Mouse (Mus musculus) testis, postnatal 14 days (tissue): Measurements from ENCODE around the gene Lgals12.

Experiments
- DNase-seq: peaks from one replicate; pipeline ENCODE4 v3.0.0; 2021; ENCODE audit warnings: low spot score

Gene Lgals12

DNA sequence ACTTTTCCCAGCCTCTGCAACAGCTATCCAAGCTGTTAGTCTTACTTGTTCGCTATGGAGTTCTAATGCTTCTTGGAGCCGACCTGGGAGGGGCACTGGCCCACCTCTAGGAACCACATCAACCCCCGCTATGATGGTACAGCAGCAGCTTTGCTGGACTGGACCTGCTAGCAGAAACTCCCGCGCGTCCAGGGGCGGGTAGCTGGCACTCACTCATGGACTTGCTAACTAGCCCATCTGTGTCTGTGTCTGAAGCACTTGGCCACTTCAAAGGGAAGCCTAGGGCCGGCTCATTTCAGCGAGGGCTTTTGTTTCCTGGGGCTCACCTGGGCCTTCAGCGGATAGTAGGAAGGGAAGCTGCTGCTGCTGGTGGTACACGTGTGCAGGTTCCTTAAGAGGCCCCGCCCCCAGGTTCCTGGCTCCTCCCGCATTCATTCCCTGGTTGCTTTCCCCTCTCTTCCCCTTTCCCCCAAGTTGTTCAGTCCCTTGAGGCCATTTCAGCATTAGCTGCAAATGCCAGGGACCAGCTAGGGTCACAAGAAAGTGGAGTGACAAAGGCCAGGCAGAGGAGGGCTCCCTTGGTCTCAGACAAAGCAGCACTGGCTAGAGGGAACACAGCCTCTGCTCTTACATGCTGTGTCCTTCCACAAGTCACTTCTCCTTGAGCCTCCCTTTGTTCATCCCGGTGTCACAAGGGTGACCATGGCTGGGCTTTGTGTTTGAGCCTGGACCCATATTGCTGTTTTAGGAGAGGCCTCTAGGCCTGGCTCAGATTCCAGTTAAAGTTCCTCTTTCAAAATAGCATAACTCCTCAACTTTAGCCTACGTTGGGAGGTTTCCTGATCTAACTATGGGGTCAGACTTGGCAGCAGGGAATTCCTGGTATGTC, at the start of gene Lgals12:
Lgals12 (minus strand) TSS at position 393 of the 889 bp plus-strand sequence.
- peak; percentile 20 for DNase-seq

DNA sequence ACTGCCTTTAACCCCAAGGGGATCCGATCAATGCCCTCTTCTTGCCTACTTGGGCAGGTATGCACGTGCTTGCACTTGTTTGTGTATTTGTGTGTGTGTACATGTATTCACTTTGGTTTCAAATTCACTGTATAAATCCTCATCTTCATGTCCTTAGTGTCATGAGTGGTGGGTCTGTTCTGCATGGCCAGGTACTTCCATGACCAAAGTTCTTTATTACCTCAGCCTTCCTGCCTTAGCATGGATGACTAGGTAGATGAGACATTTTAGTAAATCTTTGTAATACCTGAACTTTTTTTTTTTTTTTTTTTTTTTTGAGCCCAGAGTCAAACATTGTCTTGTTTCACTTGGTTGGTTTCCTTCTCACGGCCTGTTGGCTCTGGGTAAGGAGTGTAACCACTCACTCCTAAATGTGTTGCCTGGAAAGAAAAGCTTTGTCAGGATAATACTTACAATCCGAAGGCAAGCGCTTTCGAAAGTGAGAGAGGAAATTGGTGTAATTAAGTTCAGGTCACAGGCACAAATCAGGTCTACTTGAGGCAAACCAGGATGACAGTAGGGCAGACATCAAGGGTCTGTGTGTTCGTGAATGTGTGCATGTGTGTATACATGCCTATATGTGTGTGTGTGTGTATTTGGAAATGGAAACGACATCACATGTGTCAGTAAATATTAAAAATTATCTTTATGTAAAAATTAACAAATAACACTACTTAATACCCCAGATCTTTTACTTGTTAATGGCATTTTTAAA, 42.1 kb upstream of the Lgals12 start:
- no peak for DNase-seq

DNA sequence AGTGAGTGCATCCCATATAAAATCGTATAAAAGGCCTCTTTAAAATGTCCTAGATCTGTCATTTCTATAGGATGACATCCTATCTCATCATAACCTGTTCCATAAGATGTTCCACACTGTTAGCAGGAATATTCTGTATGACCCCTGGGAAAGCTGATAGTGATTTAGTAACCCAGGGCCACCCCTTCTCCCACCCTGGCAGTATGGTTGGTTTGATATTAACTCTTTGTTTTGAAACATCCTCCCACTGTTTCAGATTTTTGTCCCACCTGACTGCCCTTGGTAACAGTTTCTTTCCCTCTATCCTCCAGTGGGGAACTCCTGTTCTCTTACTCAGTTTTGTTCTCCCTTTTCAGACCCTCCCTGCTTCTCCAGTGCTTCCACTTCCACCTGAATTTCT, 26.8 kb upstream of the Lgals12 start:
- no peak for DNase-seq

DNA sequence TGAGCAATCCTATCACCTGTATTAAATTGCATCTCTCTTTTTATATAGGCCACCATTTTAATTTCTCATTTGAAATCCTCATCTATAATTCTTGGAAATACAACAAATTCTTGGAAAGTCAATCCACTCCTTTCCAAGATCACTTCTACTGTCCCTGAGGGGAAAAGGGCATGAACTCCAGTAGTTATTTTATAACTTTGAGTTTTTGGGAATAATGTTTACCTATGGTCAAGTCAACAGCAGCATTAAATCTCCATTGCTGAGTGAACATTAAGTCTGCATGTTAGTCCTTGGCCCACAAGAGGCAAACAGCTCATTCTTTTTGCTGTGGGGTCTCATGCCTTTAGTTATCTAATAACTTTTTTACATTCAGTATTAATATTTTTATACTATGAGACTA, 26.0 kb upstream of the Lgals12 start:
- no peak for DNase-seq

GRCm38 (mm10) chr19:7617696-7618095, 10.7 kb upstream of the Lgals12 start:
- DNase-seq, result peak; percentile 40

DNA sequence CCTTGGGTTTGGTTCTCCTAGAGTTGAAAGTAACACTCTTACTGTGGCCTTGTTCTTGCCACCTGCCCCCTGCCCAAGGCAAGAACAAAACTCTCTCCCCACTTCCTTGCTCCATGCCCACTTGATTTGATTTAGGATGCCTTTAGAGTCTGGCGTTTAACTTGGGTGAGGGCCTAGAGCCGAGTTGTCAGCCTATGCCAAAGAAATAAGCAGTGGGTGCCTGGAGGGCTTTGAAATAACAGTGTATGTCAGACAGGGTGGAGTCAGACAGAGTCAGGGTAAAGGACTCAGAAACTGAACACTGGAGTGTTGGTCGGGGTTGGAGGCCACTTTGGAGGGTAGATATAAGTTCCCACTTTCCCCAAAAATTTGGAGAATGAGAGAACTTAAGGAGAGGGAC, 10.1 kb upstream of the Lgals12 start:
- DNase-seq, result no peak

DNA sequence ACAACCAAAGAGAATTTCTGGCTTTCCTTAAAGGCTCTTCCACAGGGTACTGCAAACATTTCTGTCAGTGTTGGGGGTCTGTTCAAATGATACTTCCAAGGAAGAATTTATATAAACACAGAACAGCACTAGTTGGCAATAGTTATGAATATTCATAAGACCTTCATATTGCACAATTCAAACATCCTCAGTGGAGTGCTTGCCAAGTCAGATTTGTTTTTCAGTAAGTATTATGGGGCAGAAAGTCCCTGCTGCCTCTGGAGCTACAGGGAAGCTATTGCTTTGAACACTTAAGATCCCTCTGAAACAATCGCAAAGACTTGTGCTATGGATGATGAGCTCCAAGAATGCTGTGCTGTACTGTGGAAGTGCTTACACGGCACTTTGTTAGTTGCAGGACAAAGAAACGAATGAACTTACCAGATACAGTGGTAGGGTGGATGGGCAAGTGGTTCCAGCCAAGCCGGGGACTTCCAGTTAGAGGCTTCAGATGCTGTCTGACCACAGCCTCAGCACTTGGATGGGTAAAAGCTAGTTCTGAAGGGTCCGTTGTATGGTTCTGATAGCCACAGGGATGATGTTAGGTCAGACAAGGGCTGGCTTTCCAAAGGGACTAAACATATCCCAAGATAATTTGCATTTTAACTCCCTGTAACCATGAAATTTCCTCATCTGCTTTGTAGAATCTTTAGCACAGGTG, 9.4 kb upstream of the Lgals12 start:
- no peak for DNase-seq

GRCm38 (mm10) chr19:7613151-7613550, 6.2 kb upstream of the Lgals12 start:
- no peak for DNase-seq

DNA sequence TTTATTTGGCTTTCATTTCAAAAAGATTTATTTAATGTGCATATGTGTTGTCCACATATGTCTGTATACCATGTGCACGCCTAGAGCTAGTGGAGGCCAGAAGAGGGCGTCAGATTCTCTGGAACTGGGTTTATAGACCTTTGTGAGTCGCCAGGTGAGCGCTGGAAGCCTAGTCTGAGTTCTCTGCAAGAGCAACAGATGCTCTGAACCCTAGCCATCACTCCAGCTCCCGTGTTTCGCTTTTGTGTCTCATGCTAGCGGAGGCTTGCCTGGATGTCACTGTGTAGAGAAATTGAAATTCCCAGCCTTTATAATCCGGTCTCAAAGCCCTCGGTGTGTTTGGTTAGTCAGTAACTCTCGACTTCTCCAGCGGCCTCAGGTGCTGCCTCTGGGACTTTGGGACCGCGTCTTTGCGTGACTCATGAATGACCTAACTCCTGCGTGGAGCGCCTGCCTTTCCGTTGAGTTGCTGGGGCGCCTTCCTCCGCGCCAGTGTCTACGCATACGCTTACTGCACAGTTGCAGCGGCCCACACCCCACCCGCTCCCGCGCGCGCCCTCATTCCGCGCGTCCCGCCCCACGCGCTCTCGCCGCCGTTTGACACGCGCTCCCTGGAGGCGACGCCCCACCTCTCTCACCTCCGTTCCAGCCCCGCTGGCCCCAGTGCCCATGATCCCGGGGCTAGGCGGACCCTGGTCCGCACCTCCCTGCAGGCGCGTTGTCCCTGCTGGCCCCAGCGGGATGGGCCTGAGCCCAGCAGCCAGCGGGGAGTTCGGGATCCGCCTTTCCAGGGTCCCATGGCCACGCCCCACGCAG, 5.2 kb upstream of the Lgals12 start, which contains the start of gene Hrasls5:
Hrasls5 (plus strand) TSS at position 600 of the 816 bp plus-strand sequence.
- DNase-seq, result peak; percentile 9

GRCm38 (mm10) chr19:7607690-7608201, 753 bp upstream of the Lgals12 start:
- no peak for DNase-seq

GRCm38 (mm10) chr19:7605930-7606783, 836 bp downstream of the Lgals12 start:
- DNase-seq, result peak; percentile 36

DNA sequence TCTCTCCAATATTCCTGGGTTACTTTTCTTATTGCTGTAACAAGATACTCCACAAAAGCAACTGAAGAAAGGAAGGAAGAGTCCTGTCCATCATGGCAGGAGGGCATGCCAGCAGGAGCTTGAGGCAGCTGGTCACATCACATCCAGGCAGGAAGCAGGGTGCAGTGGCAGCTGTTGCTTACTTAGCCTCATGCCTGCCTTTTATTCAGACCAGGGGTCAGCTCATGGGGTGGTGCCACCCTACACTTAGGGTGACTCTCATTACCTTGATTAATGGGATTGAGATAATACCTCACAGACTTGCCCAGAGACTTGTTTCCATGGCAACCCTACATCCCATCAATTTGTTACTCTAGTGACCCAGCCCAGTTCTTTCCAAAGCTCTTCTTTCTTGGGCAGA, 2.0 kb downstream of the Lgals12 start:
- no peak for DNase-seq

- DNase-seq, result no peak
These were observed 2.9 kb downstream of the Lgals12 start for GRCm38 (mm10) chr19:7604107-7604506.

DNA sequence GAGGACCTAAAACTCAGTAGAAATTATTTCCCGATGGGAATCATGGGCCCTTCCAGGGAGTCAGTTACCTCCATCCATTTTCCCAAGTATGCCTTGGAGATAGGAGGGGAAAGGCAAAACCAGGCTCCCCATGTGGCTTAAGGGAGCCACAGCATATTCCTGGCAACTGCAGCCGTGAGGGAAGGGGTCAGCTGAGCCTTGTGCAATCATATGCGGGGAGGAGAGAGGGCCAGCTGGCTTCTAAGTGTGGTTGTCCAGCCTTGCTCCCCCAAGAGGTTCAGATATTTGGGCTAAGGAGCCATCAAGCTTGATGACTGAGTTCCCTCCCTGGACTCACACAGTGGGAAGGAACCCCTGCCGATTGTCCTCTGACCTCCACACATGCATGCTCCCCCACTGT, 5.4 kb downstream of the Lgals12 start:
- no peak for DNase-seq

DNA sequence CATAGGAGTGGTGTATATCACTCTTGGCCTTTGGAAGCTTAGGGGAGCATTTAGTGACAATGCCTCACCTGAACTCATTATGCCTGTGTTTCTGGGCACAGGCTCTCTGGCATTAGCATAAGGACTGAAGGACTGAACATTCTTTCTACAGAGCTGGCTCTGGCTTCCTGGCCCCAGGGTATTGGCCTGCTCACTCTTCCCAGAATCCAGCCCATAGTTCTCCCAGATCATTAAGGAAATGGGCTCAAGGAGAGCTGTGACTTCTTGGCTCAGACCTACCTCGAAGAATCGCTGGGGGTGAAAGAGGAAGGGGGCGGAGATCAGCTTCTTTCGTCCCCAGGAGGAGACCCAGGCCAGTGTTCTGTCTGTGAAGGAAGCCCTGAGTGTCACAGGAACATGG, 8.5 kb downstream of the Lgals12 start:
- no peak for DNase-seq

DNA sequence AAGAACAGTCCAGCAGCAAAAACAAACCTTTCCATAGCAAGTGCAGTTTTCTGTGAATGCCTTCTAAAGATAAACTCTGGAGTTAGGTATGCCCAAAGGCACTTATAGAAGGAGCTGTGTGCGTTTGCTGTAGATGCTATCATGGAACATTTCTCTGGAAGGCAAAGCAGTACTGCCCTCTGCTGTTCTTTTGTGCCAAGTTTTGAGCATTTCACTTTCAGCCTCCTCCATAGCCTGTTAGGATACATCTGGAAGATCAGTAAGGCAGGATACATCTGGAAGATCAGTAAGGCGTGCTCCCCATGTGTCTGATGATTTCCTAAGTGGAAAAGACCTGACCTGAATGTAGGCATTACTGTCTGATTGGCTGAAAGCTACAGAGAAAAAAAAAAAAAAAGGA, 11.5 kb downstream of the Lgals12 start:
- DNase-seq, result no peak

DNA sequence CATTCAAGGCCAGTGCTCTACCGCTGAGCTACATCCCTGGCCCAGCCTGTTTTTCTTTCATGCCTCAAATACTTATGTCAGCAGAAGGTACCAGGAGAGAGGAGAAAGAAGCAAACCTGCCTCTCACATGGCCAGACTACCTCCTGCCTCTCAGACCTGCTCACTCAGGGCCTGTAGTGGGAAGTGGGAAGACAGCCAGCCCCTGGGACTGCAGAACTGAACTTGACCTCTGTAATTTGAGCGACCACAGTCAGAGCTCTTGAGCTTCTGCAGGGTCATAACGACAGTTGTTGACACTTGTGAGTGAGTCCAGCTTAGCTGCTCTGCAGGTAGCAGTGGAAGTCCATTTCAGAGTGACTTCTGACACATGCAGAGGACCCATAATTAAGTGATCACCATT, 15.0 kb downstream of the Lgals12 start:
- no peak for DNase-seq

- no peak for DNase-seq
These were observed 16.2 kb downstream of the Lgals12 start for GRCm38 (mm10) chr19:7590795-7591194.

GRCm38 (mm10) chr19:7585764-7586163, 21.2 kb downstream of the Lgals12 start:
- DNase-seq, result peak; percentile 19

DNA sequence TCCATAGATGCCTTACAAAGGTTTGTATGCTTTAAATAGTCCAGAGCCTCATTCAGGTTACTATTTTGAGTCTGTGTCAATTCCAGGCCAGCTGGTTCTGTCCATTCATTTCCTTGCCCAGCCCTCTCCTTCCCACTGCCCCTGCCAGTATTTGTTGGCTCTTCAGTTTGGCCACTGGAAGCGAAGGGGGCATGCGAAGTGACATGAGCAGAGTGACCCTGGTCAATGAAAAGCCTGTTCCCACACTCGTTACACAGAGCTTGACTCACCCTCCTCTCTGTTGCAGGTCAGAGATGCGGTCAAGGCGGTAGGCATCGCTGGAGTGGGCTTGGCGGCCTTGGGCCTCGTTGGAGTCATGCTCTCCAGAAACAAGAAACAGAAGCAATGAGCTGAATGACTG, 21.7 kb downstream of the Lgals12 start:
- DNase-seq, result no peak
